28 mouse cellular contexts compared by ENCODE assay signal in the genomic region with DNA sequence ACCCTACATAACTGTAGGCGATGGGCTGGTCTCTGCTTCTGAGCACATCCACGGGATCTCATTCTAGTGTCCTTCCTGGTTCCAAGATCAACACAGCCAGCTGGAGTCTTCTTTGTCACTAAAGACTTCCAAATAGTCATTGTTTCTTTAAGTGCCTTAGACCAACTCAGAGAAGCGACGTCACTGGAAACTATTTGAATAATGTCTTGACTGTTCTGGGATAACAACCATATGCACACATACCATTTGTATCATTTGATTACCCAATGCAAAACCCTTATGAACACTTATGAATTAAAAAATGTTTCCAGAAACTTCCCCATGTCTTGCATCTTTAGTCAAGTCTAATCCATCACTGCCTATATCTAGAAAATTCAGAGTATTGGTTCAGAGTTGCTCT.
"Had no signal": no experiment of that assay in that cellular context is flagged by ENCODE, and none has a peak within 500 bp of the region (broad histone marks: within the 10 kb centered on the region; RNA-seq: fewer than 3 reads in every experiment).

No protein-coding gene starts in this region.

- H3K36me3 ChIP-seq: heart, embryonic 15.5 days; hindbrain, embryonic 12.5 days; intestine, embryonic 15.5 days; limb, embryonic 12.5 days; liver, embryonic 13.5 days had no signal

- DNase-seq: gastrocnemius, adult 2 months; gastrocnemius, postnatal 10 days; gastrocnemius, postnatal 25 days; heart, adult 2 months; heart, postnatal 4 days; kidney, adult 2 months; kidney, adult 9 months; kidney, postnatal 10 days; kidney, postnatal 25 days; kidney, postnatal 4 days; liver; liver, embryonic 13.5 days had no signal

- H3K27me3 ChIP-seq: heart, embryonic 13.5 days; heart, embryonic 15.5 days; hindbrain, embryonic 12.5 days; intestine, embryonic 15.5 days; kidney, embryonic 15.5 days; limb, embryonic 12.5 days; liver, embryonic 13.5 days had no signal

- H3K4me2 ChIP-seq: heart, embryonic 11.5 days; heart, embryonic 13.5 days; heart, embryonic 15.5 days; hindbrain, embryonic 12.5 days; hindbrain, embryonic 14.5 days; intestine, embryonic 15.5 days; kidney, embryonic 15.5 days; limb, embryonic 12.5 days; liver, embryonic 11.5 days; liver, embryonic 13.5 days had no signal

- H3K27ac ChIP-seq: gastrocnemius, adult 2 months; heart, adult 2 months; heart, embryonic 13.5 days; heart, embryonic 15.5 days; hindbrain, embryonic 10.5 days; hindbrain, embryonic 12.5 days; hindbrain, embryonic 14.5 days; intestine, embryonic 15.5 days; kidney, embryonic 15.5 days; layer of hippocampus, adult 2 months; left cerebral cortex, adult 2 months; limb, embryonic 10.5 days; limb, embryonic 12.5 days; liver, embryonic 13.5 days had no signal

- H3K9me3 ChIP-seq: heart, embryonic 13.5 days; heart, embryonic 15.5 days; hindbrain, embryonic 10.5 days; hindbrain, embryonic 12.5 days; intestine, embryonic 15.5 days; kidney, embryonic 15.5 days; limb, embryonic 10.5 days; limb, embryonic 12.5 days; liver, embryonic 13.5 days had no signal

- H3K4me3 ChIP-seq: gastrocnemius, adult 2 months; heart, adult 2 months; heart, embryonic 13.5 days; heart, embryonic 15.5 days; hindbrain, embryonic 10.5 days; hindbrain, embryonic 12.5 days; intestine, embryonic 15.5 days; kidney, embryonic 15.5 days; layer of hippocampus, adult 2 months; left cerebral cortex, adult 2 months; limb, embryonic 10.5 days; limb, embryonic 12.5 days; liver, embryonic 13.5 days had no signal

- ATAC-seq: hindbrain, embryonic 16.5 days; inflammation-experienced regulatory T-cells, adult 6 months; intestine, embryonic 15.5 days; intestine, postnatal 0 days had no signal

- H3K9ac ChIP-seq: heart, embryonic 13.5 days; heart, embryonic 15.5 days; hindbrain, embryonic 12.5 days; hindbrain, embryonic 14.5 days; intestine, embryonic 15.5 days; kidney, embryonic 15.5 days; limb, embryonic 12.5 days; liver, embryonic 13.5 days had no signal
